Mouse (Mus musculus) embryonic fibroblast, embryonic 13.5 days (primary cell): Measurements from ENCODE around the gene Mink1.

Source experiments
- CTCF ChIP-seq: IDR thresholded peaks from 2 replicates; pipeline ENCODE4 v1.5.1; 2011; ENCODE audit warnings: mild to moderate bottlenecking, control low read depth, low read length, moderate library complexity, borderline replicate concordance; ENCODE audit not compliant: insufficient read depth
- POLR2A ChIP-seq: IDR thresholded peaks from 2 replicates; pipeline ENCODE4 v1.6.1; 2011; ENCODE audit warnings: low read depth, mild to moderate bottlenecking, control low read depth, low read length, moderate library complexity

- TF ChIP-seq CTCF (no peak), POLR2A (no peak; the same call in 1 of the 2 replicates)
Observed at GRCm38 (mm10) chr11:70524782-70525181, 37.9 kb upstream of the Mink1 start.
